Mouse (Mus musculus) stomach, postnatal 0 days (tissue): ENCODE measurements at regions not wholly inside any gene's neighbourhood (a gene's known extent, or its start where the extent isn't known, plus 50 kb on each side); places are given as distances from the start of the nearest gene placed in this dataset.

ENCODE experiments used
- CTCF ChIP-seq: IDR thresholded peaks from 2 replicates; pipeline ENCODE4 v1.5.1; 2016; ENCODE audit warnings: antibody characterized with exemption, low read depth, mild to moderate bottlenecking, moderate library complexity
- EP300 ChIP-seq: optimal IDR thresholded peaks from 2 replicates; pipeline ENCODE3; 2016; ENCODE audit warnings: antibody characterized with exemption

DNA sequence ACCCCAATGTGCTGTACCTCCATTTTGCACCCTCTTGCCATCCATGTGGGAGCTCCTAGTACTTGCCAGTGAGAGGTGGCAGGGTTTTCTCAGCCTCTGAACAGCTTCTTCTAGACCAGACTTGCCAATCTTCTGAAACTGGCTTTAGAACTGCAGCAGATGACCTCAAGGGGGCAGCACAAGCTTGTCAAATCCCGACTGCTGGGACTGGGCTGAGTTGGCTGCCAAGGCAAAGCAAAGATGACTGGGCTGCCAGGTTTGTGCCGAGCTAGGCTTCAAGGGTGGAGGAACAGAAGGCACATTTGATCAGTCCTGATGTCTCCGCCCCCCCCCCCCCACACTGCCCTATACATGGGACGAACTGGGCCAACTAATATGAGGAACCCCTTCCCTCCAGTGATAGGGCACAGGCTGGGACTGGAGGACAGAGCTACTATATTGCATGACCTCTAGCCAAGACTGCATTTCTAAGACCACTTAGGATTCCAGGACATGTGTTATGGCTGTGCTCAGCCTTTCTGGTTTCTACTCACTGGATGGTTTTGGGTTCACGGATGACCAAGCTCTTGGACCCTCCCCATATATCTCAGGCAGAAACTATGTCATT is 51.1 kb upstream of the 4930469K13Rik start:
- peak; percentile 86 for TF ChIP-seq CTCF
- TF ChIP-seq EP300 = no peak
